Mouse (Mus musculus): ENCODE results near the gene Sumo3. TPM values are rescaled to one million over a fixed set of nuclear protein-coding genes. Genes with fewer than 3 reads are reported as not detected.

Gene Sumo3
- polyA plus RNA-seq, 1 experiment, result 269 TPM

- peak; percentile 49 for DNase-seq
- peak overlapping the region; percentile 6; the same call in 1 of the 2 replicates for H3K27ac ChIP-seq (ENCODE audit: insufficient read depth, low read depth, low read length)
- WGBS, result 50% methylated on average over 5 of the region's 5 CpGs
- TF ChIP-seq CTCF (conservative IDR thresholded peaks at IDR 0.05; ENCODE audit: insufficient read depth, insufficient read length, low read depth, low read length) (no peak), POLR2A (IDR thresholded peaks at IDR 0.05; ENCODE audit: low read depth, low read length) (no peak)
- no peak overlapping the region for H3K4me3 ChIP-seq (ENCODE audit: insufficient read depth, low read depth, low read length)
- H3K4me1 ChIP-seq (ENCODE audit: control insufficient read depth, insufficient read depth, low read length), result peaks cover 15% of the 10 kb centered on the region; the same call in 1 of the 2 replicates
- H3K36me3 ChIP-seq (ENCODE audit: control insufficient read depth, insufficient read depth, low read length), result no peaks in the 10 kb centered on the region
- H3K27me3 ChIP-seq (replicated peaks; ENCODE audit: control insufficient read depth, insufficient read depth, low read length), result no peaks in the 10 kb centered on the region
Observed at GRCm38 (mm10) chr10:77604958-77605357, 939 bp upstream of the Sumo3 start.

DNA sequence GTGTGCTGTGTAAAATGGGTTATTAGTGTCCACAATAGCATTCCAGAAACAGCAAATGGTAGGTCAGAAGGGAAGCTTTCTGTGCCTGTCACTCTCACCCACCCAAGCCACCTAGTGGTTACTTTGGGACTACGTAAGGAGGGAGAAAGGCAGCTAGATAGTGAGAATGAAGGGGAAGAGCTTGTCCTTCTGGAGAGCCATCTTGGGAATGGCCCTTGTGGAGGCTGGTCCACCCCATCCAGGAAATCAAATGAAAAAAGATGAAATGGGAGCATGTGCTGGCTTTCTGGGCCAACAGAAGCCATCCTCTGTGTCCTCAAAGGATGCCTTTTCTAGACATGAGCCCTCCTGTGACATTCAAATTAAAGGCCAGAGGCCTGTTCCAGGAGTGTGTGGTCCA lies 529 bp upstream of the Sumo3 start:
- Histone ChIP-seq H3K27me3 (replicated peaks; ENCODE audit: control insufficient read depth, insufficient read depth, low read length) (no peaks in the 10 kb centered on the region), H3K4me1 (ENCODE audit: control insufficient read depth, insufficient read depth, low read length) (peaks cover 15% of the 10 kb centered on the region; the same call in 1 of the 2 replicates), H3K27ac (ENCODE audit: insufficient read depth, low read depth, low read length) (peak overlapping the region; percentile 92), H3K4me3 (ENCODE audit: insufficient read depth, low read depth, low read length) (no peak overlapping the region), H3K36me3 (ENCODE audit: control insufficient read depth, insufficient read depth, low read length) (no peaks in the 10 kb centered on the region)
- TF ChIP-seq CTCF (conservative IDR thresholded peaks at IDR 0.05; ENCODE audit: insufficient read depth, insufficient read length, low read depth, low read length) (peak; percentile 64), POLR2A (IDR thresholded peaks at IDR 0.05; ENCODE audit: low read depth, low read length) (no peak)
- peak; percentile 50 for DNase-seq
- 5% methylated on average over 1 of the region's 1 CpGs for WGBS

DNA sequence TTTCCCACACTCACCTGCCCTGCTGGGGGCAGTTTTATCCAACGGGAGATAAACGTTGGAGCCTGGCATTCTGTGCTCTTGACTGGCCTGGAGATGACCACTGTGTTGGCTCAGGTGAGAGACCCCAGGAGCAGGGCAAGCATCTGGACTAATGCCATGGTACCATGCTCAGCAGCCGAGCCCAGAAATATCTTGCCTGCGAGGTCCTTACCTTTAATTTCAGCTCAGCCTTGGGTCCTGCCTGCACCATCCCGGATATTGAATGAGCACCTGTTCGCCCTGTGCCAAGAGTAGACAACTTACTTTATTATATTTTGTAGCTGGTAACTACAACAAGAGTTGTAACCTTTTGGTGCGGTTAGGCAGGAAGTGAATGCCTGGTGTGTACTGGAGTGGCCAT lies 958 bp downstream of the Sumo3 start:
- 18% methylated on average over 7 of the region's 7 CpGs for WGBS
- peak overlapping the region; percentile 66 for H3K4me3 ChIP-seq (ENCODE audit: insufficient read depth, low read depth, low read length)
- peaks cover 15% of the 10 kb centered on the region; the same call in 1 of the 2 replicates for H3K4me1 ChIP-seq (ENCODE audit: control insufficient read depth, insufficient read depth, low read length)
- peak overlapping the region; percentile 65 for H3K27ac ChIP-seq (ENCODE audit: insufficient read depth, low read depth, low read length)
- no peak for TF ChIP-seq POLR2A (IDR thresholded peaks at IDR 0.05; ENCODE audit: low read depth, low read length)
- TF ChIP-seq CTCF (conservative IDR thresholded peaks at IDR 0.05; ENCODE audit: insufficient read depth, insufficient read length, low read depth, low read length), result no peak
- no peaks in the 10 kb centered on the region; the same call in 1 of the 2 replicates for H3K36me3 ChIP-seq (ENCODE audit: control insufficient read depth, insufficient read depth, low read length)
- H3K27me3 ChIP-seq (replicated peaks; ENCODE audit: control insufficient read depth, insufficient read depth, low read length), result no peaks in the 10 kb centered on the region
- peak; percentile 34 for DNase-seq

- Histone ChIP-seq H3K4me3 (ENCODE audit: insufficient read depth, low read depth, low read length) (no peak overlapping the region), H3K4me1 (ENCODE audit: control insufficient read depth, insufficient read depth, low read length) (peaks cover 15% of the 10 kb centered on the region; the same call in 1 of the 2 replicates), H3K27me3 (replicated peaks; ENCODE audit: control insufficient read depth, insufficient read depth, low read length) (no peaks in the 10 kb centered on the region), H3K27ac (ENCODE audit: insufficient read depth, low read depth, low read length) (peak overlapping the region; percentile 14), H3K36me3 (ENCODE audit: control insufficient read depth, insufficient read depth, low read length) (no peaks in the 10 kb centered on the region; the same call in 1 of the 2 replicates)
- WGBS, result 12% methylated on average over 5 of the region's 5 CpGs
- TF ChIP-seq CTCF (conservative IDR thresholded peaks at IDR 0.05; ENCODE audit: insufficient read depth, insufficient read length, low read depth, low read length) (no peak), POLR2A (IDR thresholded peaks at IDR 0.05; ENCODE audit: low read depth, low read length) (no peak)
- DNase-seq, result peak; percentile 80
Observed at GRCm38 (mm10) chr10:77607441-77607840, 1.5 kb downstream of the Sumo3 start.

- Histone ChIP-seq H3K27me3 (replicated peaks; ENCODE audit: control insufficient read depth, insufficient read depth, low read length) (no peaks in the 10 kb centered on the region), H3K36me3 (ENCODE audit: control insufficient read depth, insufficient read depth, low read length) (no peaks in the 10 kb centered on the region; the same call in 1 of the 2 replicates), H3K27ac (ENCODE audit: insufficient read depth, low read depth, low read length) (no peak overlapping the region), H3K4me1 (ENCODE audit: control insufficient read depth, insufficient read depth, low read length) (peaks cover 20% of the 10 kb centered on the region; the same call in 1 of the 2 replicates), H3K4me3 (ENCODE audit: insufficient read depth, low read depth, low read length) (no peak overlapping the region)
- 81% methylated on average over 8 of the region's 8 CpGs for WGBS
- TF ChIP-seq POLR2A (IDR thresholded peaks at IDR 0.05; ENCODE audit: low read depth, low read length), result no peak
- TF ChIP-seq CTCF (conservative IDR thresholded peaks at IDR 0.05; ENCODE audit: insufficient read depth, insufficient read length, low read depth, low read length), result no peak
- DNase-seq, result no peak
Observed at GRCm38 (mm10) chr10:77608589-77608988, 2.7 kb downstream of the Sumo3 start.

DNA sequence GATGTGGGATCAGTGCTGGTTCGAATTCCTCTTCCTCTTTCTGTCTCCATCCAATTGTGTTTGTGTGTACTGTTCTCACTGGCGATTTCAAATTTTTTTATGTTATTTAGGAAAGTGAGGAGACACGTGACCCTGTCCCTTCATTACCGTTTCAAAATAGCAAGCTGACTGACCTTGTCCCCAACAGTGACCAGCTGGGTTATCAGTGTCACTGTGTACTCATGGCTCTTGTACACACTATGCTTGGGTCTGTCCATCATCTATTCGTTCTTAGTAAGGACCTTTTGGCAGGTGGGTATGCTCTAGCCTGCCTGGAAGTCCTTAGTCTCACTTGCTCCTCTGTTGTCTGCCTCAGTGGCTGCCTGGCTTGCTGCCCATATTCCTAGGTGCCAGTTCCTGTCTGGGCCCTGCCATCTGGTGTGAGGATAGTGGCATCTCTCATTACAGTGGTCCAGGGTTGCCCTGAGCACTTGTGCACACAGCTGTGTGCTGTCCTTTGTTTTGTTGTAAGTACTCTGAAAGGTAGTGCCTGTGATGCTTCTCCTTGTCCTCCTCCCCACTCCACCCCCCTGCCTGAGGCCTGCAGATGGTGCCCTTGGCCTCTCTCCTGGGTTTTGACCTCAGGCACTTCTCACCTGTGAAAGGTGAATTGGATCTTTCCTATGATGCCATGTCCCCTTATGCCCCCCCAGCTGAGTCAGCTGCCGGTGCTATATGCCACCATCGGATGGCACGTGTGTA lies 4.5 kb downstream of the Sumo3 start:
- no peaks in the 10 kb centered on the region for H3K27me3 ChIP-seq (replicated peaks; ENCODE audit: control insufficient read depth, insufficient read depth, low read length)
- no peak for TF ChIP-seq CTCF (conservative IDR thresholded peaks at IDR 0.05; ENCODE audit: insufficient read depth, insufficient read length, low read depth, low read length)
- no peak for DNase-seq
- H3K27ac ChIP-seq (ENCODE audit: insufficient read depth, low read depth, low read length), result no peak overlapping the region
- peaks cover 24% of the 10 kb centered on the region; the same call in 1 of the 2 replicates for H3K4me1 ChIP-seq (ENCODE audit: control insufficient read depth, insufficient read depth, low read length)
- WGBS, result 85% methylated on average over 8 of the region's 8 CpGs
- no peak overlapping the region for H3K4me3 ChIP-seq (ENCODE audit: insufficient read depth, low read depth, low read length)
- no peaks in the 10 kb centered on the region; the same call in 1 of the 2 replicates for H3K36me3 ChIP-seq (ENCODE audit: control insufficient read depth, insufficient read depth, low read length)

- Histone ChIP-seq H3K36me3 (ENCODE audit: control insufficient read depth, insufficient read depth, low read length) (no peaks in the 10 kb centered on the region; the same call in 1 of the 2 replicates), H3K4me3 (ENCODE audit: insufficient read depth, low read depth, low read length) (no peak overlapping the region), H3K27me3 (replicated peaks; ENCODE audit: control insufficient read depth, insufficient read depth, low read length) (no peaks in the 10 kb centered on the region), H3K4me1 (ENCODE audit: control insufficient read depth, insufficient read depth, low read length) (peaks cover 26% of the 10 kb centered on the region; the same call in 1 of the 2 replicates), H3K27ac (ENCODE audit: insufficient read depth, low read depth, low read length) (peak overlapping the region; percentile 69)
- peak; percentile 96 for DNase-seq
- WGBS, result 17% methylated on average over 3 of the region's 3 CpGs
- TF ChIP-seq POLR2A (IDR thresholded peaks at IDR 0.05; ENCODE audit: low read depth, low read length) (no peak), CTCF (conservative IDR thresholded peaks at IDR 0.05; ENCODE audit: insufficient read depth, insufficient read length, low read depth, low read length) (0 out of 2 replicates have a peak, but pooled peaks have one; percentile 6)
Observed at GRCm38 (mm10) chr10:77613409-77613808, 7.5 kb downstream of the Sumo3 start.

All from kidney, adult 2 months (tissue).